Mouse (Mus musculus) liver, embryonic 15.5 days (tissue): ENCODE data around the gene Pwwp2a. TPM values are rescaled to one million over a fixed set of nuclear protein-coding genes. Genes with fewer than 3 reads are reported as not detected.

ENCODE experiments used
- polyA plus RNA-seq: library from polyadenylated mRNA; unstranded; fragments of >200 nt; fragmentation: Nextera tagmentation; extraction: Ambion mirVana; gene quantifications from 2 replicates; pipeline ENCODE4 v1.2.1, GENCODE M21; 2015

The Pwwp2a gene
- polyA plus RNA-seq, 1 experiment from 2014 or later, result 8.5 TPM

Other genes starting within 250 kb of the Pwwp2a start
- gene Slu7, start 248.3 kb upstream of the Pwwp2a start, polyA plus RNA-seq, result 21.9 and 24.5 TPM in 2 replicates
- 0.75 and 0.78 TPM in 2 replicates for gene C1qtnf2, start 207.7 kb upstream of the Pwwp2a start, polyA plus RNA-seq
- gene Ccnjl, start 153.2 kb upstream of the Pwwp2a start, polyA plus RNA-seq, result 2.0 and 2.3 TPM in 2 replicates
- gene 4933415A04Rik, start 95.0 kb upstream of the Pwwp2a start, polyA plus RNA-seq, result 0.50 and 0.51 TPM in 2 replicates
- not detected in 2 replicates for gene Fabp6, start 80.5 kb upstream of the Pwwp2a start, polyA plus RNA-seq
- 24.6 and 29.5 TPM in 2 replicates for gene Ttc1, start 66.0 kb downstream of the Pwwp2a start, polyA plus RNA-seq
- gene Adra1b, start 219.2 kb downstream of the Pwwp2a start, polyA plus RNA-seq, result 5.8 and 7.2 TPM in 2 replicates